Mouse (Mus musculus) retina, embryonic 14.5 days (tissue): ENCODE measurements around the gene Arhgap42.

Experiments
- DNase-seq: peaks from one replicate; pipeline ENCODE4 v3.0.0-alpha.2; 2015; ENCODE audit warnings: low spot score

The Arhgap42 gene

GRCm38 (mm10) chr9:9142561-9142960 is 96.3 kb downstream of the Arhgap42 start:
- DNase-seq, result no peak

- no peak for DNase-seq
Measured at GRCm38 (mm10) chr9:9142144-9142543, 96.8 kb downstream of the Arhgap42 start.

GRCm38 (mm10) chr9:9128996-9129694 is 109.8 kb downstream of the Arhgap42 start:
- no peak for DNase-seq

- no peak for DNase-seq
Measured at GRCm38 (mm10) chr9:9127041-9127755, 111.7 kb downstream of the Arhgap42 start.

- DNase-seq, result no peak
Measured at GRCm38 (mm10) chr9:9124156-9124555, 114.7 kb downstream of the Arhgap42 start.

- DNase-seq, result no peak
Measured at GRCm38 (mm10) chr9:9114266-9114665, 124.6 kb downstream of the Arhgap42 start.

GRCm38 (mm10) chr9:9113847-9114246 is 125.1 kb downstream of the Arhgap42 start:
- DNase-seq, result no peak

- DNase-seq, result no peak
Measured at GRCm38 (mm10) chr9:9112921-9113320, 126.0 kb downstream of the Arhgap42 start.

GRCm38 (mm10) chr9:9107697-9108096 is 131.2 kb downstream of the Arhgap42 start:
- DNase-seq, result no peak

GRCm38 (mm10) chr9:9104761-9105160 is 134.1 kb downstream of the Arhgap42 start:
- DNase-seq, result no peak

- no peak for DNase-seq
Measured at GRCm38 (mm10) chr9:9102158-9102514, 136.8 kb downstream of the Arhgap42 start.

GRCm38 (mm10) chr9:9101482-9102157 is 137.3 kb downstream of the Arhgap42 start:
- no peak for DNase-seq

GRCm38 (mm10) chr9:9101055-9101454 is 137.8 kb downstream of the Arhgap42 start:
- DNase-seq, result no peak

GRCm38 (mm10) chr9:9097835-9098234 is 141.1 kb downstream of the Arhgap42 start:
- DNase-seq, result no peak

- no peak for DNase-seq
Measured at GRCm38 (mm10) chr9:9096761-9097160, 142.1 kb downstream of the Arhgap42 start.

- peak; percentile 3 for DNase-seq
Measured at GRCm38 (mm10) chr9:9093096-9093495, 145.8 kb downstream of the Arhgap42 start.

GRCm38 (mm10) chr9:9083441-9083840 is 155.5 kb downstream of the Arhgap42 start:
- no peak for DNase-seq

- DNase-seq, result no peak
Measured at GRCm38 (mm10) chr9:9052920-9053319, 186.0 kb downstream of the Arhgap42 start.

GRCm38 (mm10) chr9:9051184-9051583 is 187.7 kb downstream of the Arhgap42 start:
- DNase-seq, result peak; percentile 69

GRCm38 (mm10) chr9:9049202-9049601 is 189.7 kb downstream of the Arhgap42 start:
- peak; percentile 71 for DNase-seq

- no peak for DNase-seq
Measured at GRCm38 (mm10) chr9:9041009-9041408, 197.9 kb downstream of the Arhgap42 start.

- no peak for DNase-seq
Measured at GRCm38 (mm10) chr9:9037017-9037671, 201.8 kb downstream of the Arhgap42 start.

GRCm38 (mm10) chr9:9027904-9028303 is 211.0 kb downstream of the Arhgap42 start:
- no peak for DNase-seq
